Mouse (Mus musculus): ENCODE measurements around the gene Filip1l. TPM values are rescaled to one million over a fixed set of nuclear protein-coding genes. Genes with fewer than 3 reads are reported as not detected.

Gene Filip1l
- polyA plus RNA-seq, 1 experiment from 2014 or later: 2.2 TPM

DNA sequence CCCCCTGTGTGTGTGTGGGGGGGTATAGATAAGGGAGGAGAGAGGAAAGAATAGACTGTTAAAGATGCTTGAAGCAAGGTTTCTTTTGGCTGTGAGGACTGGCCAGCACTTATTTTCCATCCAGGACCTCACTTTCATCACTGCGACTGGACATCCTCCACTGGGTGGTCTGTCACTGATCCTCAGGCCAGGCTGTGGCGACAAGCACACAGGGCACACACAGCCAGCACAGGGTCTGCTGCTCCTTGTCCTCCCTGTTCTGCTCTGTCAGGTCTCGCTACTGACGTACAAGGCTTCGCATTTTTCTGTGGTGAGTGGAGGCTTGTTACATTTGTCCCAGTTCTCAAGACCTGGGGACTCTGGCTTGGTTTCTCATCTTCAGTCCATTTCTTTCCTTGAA lies 66.4 kb downstream of the Filip1l start:
- no peaks in the 10 kb centered on the region for H3K36me3 ChIP-seq (ENCODE audit: control insufficient read depth, insufficient read depth, low read length)
- ATAC-seq: no peak
- WGBS: 55% methylated on average over 5 of the region's 5 CpGs
- no peaks in the 10 kb centered on the region for H3K4me1 ChIP-seq (ENCODE audit: control insufficient read depth, insufficient read depth, low read length)
- no peak overlapping the region for H3K9ac ChIP-seq (ENCODE audit: low read depth, low read length)
- H3K27me3 ChIP-seq (ENCODE audit: control insufficient read depth, insufficient read depth, low read depth, low read length): no peaks in the 10 kb centered on the region
- H3K9me3 ChIP-seq (replicated peaks; ENCODE audit: control insufficient read depth, low read length, poor library complexity, severe bottlenecking): no peaks in the 10 kb centered on the region
- no peak overlapping the region for H3K4me3 ChIP-seq (ENCODE audit: low read depth, low read length)
- no peak overlapping the region for H3K4me2 ChIP-seq (ENCODE audit: low read length)
- H3K27ac ChIP-seq (ENCODE audit: low read length): no peak overlapping the region

DNA sequence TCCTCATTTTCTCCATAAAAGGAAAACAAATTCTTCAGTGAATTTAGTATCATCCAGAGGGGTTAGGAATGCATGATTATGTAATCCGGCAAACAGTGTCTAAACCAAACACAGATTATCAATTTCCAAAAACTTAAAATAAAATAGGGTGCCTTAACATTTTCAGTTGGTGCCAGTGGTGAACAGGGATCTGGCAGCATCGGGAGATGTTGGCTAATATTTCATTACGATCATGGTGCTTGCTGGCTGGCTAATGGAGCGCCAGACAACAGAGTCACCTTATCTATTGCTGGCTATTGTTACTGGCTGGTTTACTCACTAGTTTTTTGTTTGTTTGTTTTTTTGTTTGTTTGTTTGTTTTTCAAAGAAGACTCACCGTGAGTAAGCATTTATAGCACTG lies 67.0 kb downstream of the Filip1l start:
- no peak overlapping the region for H3K9ac ChIP-seq (ENCODE audit: low read depth, low read length)
- WGBS: 90% methylated on average over 5 of the region's 5 CpGs
- no peaks in the 10 kb centered on the region for H3K9me3 ChIP-seq (replicated peaks; ENCODE audit: control insufficient read depth, low read length, poor library complexity, severe bottlenecking)
- H3K4me2 ChIP-seq (ENCODE audit: low read length): no peak overlapping the region
- no peak for ATAC-seq
- H3K4me3 ChIP-seq (ENCODE audit: low read depth, low read length): no peak overlapping the region
- H3K36me3 ChIP-seq (ENCODE audit: control insufficient read depth, insufficient read depth, low read length): no peaks in the 10 kb centered on the region
- no peaks in the 10 kb centered on the region for H3K27me3 ChIP-seq (ENCODE audit: control insufficient read depth, insufficient read depth, low read depth, low read length)
- H3K27ac ChIP-seq (ENCODE audit: low read length): no peak overlapping the region
- H3K4me1 ChIP-seq (ENCODE audit: control insufficient read depth, insufficient read depth, low read length): no peaks in the 10 kb centered on the region

DNA sequence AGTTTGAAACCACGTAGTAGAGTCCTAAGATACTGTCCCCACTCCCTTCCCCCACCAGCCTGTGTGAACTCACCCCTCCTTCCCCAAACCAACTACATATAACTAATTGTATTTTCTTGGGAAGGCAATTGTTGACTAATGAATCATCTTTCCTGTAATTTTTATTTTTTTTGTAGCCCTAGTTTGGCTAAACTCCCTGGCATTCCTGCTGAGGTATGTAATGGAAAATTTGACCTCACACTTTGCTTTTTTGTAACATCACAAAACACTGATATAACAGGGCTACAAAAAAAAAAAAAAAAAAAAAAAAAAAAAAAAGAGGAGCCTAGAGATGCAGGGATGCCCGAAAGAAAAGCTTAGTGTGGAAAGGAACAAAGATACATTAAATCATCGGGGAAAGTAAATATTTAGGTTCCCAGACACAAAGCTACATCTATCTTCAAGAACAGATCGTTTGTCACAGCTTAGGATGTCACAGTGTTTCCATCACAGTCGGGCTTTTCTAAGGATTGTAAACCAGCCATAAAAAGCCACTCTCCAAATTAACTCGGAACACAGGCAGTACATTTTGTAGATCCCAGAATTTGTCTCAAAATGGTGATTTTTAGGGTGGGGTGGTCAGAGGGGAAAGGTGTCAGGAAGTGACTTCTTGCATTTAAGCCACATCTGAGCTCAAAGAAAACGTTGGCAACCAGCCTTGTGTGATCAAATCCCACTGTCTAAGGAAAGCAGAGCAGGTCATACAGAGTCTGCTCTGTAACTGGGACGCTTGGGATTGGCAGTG lies 68.1 kb downstream of the Filip1l start:
- no peak for ATAC-seq
- H3K27ac ChIP-seq (ENCODE audit: low read length): no peak overlapping the region
- 67% methylated on average over 8 of the region's 8 CpGs for WGBS

DNA sequence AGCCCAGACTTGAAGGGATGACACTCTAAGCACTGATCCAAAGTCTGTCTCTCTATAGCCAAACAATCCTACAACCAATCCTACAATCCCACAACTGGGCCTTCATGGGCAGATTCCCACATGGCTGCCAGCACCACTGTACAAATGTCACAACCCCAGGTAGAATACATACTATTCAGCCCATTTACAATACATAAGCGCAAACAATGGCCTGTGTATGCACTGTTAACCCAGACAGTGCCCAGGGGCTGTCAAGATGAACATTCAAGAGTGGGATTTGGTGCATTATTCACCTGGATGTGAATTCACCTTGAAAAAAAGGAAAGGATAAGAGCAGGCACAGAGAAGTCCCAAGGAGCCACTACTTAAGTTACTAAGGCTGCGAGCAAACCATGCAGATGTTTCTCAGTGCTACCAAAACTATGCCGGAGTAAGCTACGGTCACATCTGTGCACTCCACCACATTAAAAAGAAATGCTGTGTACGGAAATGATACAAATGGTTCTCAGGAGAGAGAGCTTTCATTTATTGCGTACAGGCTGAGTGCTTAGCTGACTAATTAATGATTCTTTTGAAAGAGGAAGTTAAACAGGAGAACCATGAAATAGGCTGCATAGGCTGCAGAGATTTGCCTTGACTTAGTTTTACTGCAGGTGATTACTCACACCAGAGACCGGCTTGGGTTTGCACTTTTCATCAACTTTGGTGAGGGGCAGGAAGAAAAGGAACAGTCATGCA lies 69.0 kb downstream of the Filip1l start:
- Histone ChIP-seq H3K9ac (ENCODE audit: low read depth, low read length) (no peak overlapping the region), H3K4me2 (ENCODE audit: low read length) (no peak overlapping the region), H3K4me1 (ENCODE audit: control insufficient read depth, insufficient read depth, low read length) (0 out of 2 replicates have a peak, but pooled peaks cover 2% of the 10 kb centered on the region), H3K27me3 (ENCODE audit: control insufficient read depth, insufficient read depth, low read depth, low read length) (no peaks in the 10 kb centered on the region), H3K36me3 (ENCODE audit: control insufficient read depth, insufficient read depth, low read length) (no peaks in the 10 kb centered on the region), H3K9me3 (replicated peaks; ENCODE audit: control insufficient read depth, low read length, poor library complexity, severe bottlenecking) (no peaks in the 10 kb centered on the region), H3K27ac (ENCODE audit: low read length) (no peak overlapping the region), H3K4me3 (ENCODE audit: low read depth, low read length) (no peak overlapping the region)
- 78% methylated on average over 7 of the region's 7 CpGs for WGBS
- ATAC-seq: no peak

More for the DNA sequence above, 68.1 kb downstream of the Filip1l start:
- Histone ChIP-seq H3K36me3 (ENCODE audit: control insufficient read depth, insufficient read depth, low read length) (no peaks in the 10 kb centered on the region), H3K9ac (ENCODE audit: low read depth, low read length) (no peak overlapping the region), H3K9me3 (replicated peaks; ENCODE audit: control insufficient read depth, low read length, poor library complexity, severe bottlenecking) (no peaks in the 10 kb centered on the region), H3K27me3 (ENCODE audit: control insufficient read depth, insufficient read depth, low read depth, low read length) (no peaks in the 10 kb centered on the region), H3K4me1 (ENCODE audit: control insufficient read depth, insufficient read depth, low read length) (no peaks in the 10 kb centered on the region), H3K4me3 (ENCODE audit: low read depth, low read length) (no peak overlapping the region), H3K4me2 (ENCODE audit: low read length) (no peak overlapping the region)

DNA sequence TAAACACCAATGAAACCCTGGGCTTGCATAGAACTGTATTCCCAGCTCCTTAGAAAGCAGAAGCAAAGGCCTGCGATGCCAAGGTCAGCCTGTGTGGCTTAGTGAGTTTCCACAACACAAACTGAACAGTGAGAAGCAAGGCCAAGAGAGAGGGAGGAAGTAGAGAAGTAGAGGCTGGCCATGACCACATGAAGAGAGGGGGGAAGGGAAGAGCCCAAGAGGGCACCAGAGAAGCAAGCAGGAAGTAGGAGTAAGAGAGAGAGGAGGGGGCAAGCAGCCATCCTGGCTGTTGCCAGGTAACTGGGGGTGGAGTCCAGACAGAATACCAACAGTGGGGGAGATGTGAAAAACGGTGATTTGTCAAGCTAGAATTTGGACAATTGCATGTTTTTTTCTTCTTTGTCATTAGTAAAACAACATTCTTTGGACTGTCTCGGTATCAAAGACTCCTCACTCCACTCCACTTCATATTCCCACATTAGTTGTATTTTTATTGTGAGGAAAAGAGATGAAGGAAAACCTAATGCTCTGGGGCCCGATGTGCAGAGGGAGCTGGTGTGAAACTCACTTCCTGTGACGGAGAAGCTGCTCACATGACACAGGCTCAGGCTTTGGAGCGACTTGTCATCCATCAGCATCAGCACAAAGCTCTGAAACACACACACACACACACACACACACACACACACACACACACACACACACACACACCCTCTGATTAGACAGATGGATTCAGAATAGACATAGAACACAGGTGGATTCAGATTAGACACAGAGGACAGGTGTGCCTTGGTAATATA lies 70.3 kb downstream of the Filip1l start:
- H3K9me3 ChIP-seq (replicated peaks; ENCODE audit: control insufficient read depth, low read length, poor library complexity, severe bottlenecking): no peaks in the 10 kb centered on the region
- H3K4me3 ChIP-seq (ENCODE audit: low read depth, low read length): no peak overlapping the region
- no peaks in the 10 kb centered on the region for H3K27me3 ChIP-seq (ENCODE audit: control insufficient read depth, insufficient read depth, low read depth, low read length)
- no peak overlapping the region for H3K9ac ChIP-seq (ENCODE audit: low read depth, low read length)
- no peak overlapping the region for H3K27ac ChIP-seq (ENCODE audit: low read length)
- H3K36me3 ChIP-seq (ENCODE audit: control insufficient read depth, insufficient read depth, low read length): no peaks in the 10 kb centered on the region
- 59% methylated on average over 6 of the region's 6 CpGs for WGBS
- no peak overlapping the region for H3K4me2 ChIP-seq (ENCODE audit: low read length)
- no peak for ATAC-seq
- 0 out of 2 replicates have a peak, but pooled peaks cover 2% of the 10 kb centered on the region for H3K4me1 ChIP-seq (ENCODE audit: control insufficient read depth, insufficient read depth, low read length)

DNA sequence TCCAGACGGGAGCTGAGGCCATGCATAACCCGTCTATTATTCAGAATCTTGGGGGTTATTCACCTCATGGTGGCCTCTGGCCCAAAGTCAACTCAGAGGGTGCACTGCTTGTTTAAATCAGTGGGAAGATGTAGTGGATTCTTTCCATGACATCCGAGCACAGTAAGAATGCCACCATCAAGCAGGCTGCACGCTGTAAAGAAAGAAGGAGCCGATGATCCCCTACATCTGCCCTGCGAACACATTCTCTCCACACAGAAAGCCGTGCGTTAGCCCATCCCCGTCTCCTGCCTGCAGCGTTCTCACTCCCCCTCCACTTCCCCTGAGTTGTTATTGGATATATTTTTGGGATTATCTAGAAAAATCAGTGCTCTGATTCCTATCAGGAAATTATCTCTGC lies 73.8 kb downstream of the Filip1l start:
- ATAC-seq: peak; percentile 62
- Histone ChIP-seq H3K4me3 (ENCODE audit: low read depth, low read length) (no peak overlapping the region), H3K4me1 (ENCODE audit: control insufficient read depth, insufficient read depth, low read length) (0 out of 2 replicates have a peak, but pooled peaks cover 2% of the 10 kb centered on the region), H3K4me2 (ENCODE audit: low read length) (no peak overlapping the region), H3K27ac (ENCODE audit: low read length) (no peak overlapping the region), H3K9me3 (replicated peaks; ENCODE audit: control insufficient read depth, low read length, poor library complexity, severe bottlenecking) (no peaks in the 10 kb centered on the region), H3K36me3 (ENCODE audit: control insufficient read depth, insufficient read depth, low read length) (no peaks in the 10 kb centered on the region), H3K9ac (ENCODE audit: low read depth, low read length) (no peak overlapping the region), H3K27me3 (ENCODE audit: control insufficient read depth, insufficient read depth, low read depth, low read length) (no peaks in the 10 kb centered on the region)
- 67% methylated on average over 10 of the region's 10 CpGs for WGBS

DNA sequence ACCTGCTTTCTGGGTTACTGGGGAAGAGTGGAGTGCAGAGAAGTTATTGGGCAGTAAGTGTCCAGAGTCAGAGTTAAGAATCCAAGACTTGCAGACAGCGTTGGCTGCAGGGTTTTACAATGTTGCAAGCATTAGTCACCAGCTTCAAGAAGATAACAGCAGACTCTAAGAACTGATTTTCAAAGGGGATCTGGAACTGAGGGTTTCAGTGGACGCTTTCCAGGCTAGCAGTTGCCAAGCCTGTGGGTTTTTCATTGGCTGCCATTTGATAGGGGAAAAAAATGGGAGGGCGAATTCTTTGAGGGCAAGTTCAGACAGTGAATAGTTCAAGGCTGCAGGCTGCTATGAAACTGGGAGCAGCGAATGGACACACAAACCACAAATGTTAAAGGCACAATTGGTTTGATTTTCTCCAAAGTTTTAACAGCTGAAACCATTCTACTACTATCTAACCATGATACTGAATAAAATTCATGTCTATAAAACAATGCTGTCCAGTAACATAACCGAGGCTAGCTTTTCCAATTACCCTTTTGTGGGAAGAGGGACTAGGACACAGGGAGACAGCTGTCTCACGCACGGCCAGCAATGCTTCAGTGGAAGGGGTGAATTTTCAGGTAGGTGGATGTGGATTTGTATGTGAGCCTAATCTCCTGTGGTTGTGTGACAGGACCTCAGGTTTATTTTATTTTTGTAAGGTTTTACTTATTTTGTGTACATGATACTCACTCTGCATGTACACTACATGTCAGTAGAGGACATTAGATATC lies 74.8 kb downstream of the Filip1l start:
- 83% methylated on average over 7 of the region's 7 CpGs for WGBS
- H3K9ac ChIP-seq (ENCODE audit: low read depth, low read length): no peak overlapping the region
- H3K4me3 ChIP-seq (ENCODE audit: low read depth, low read length): no peak overlapping the region

DNA sequence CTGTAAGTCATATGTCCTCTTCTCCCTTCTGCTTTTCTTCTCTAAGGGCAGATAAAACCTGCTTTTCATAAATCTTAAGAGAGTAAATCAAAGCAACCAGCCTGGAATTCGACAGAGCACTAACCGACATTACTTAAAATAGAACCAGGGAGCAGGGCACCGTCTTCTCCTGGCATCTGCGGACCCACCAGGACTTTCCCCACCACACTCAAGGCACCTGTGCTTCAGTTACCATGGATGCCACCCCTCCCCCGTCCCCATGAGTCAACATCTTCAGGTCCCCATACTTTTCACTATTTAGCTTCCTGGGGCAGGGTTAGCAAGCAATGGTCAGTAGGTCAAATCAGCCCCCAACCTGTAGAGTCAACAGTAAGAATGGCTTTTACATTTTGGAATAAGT lies 76.1 kb downstream of the Filip1l start:
- Histone ChIP-seq H3K9me3 (replicated peaks; ENCODE audit: control insufficient read depth, low read length, poor library complexity, severe bottlenecking) (no peaks in the 10 kb centered on the region), H3K27ac (ENCODE audit: low read length) (no peak overlapping the region), H3K4me1 (ENCODE audit: control insufficient read depth, insufficient read depth, low read length) (0 out of 2 replicates have a peak, but pooled peaks cover 2% of the 10 kb centered on the region), H3K9ac (ENCODE audit: low read depth, low read length) (no peak overlapping the region), H3K27me3 (ENCODE audit: control insufficient read depth, insufficient read depth, low read depth, low read length) (no peaks in the 10 kb centered on the region), H3K36me3 (ENCODE audit: control insufficient read depth, insufficient read depth, low read length) (no peaks in the 10 kb centered on the region), H3K4me2 (ENCODE audit: low read length) (no peak overlapping the region), H3K4me3 (ENCODE audit: low read depth, low read length) (no peak overlapping the region)
- WGBS: 93% methylated on average over 5 of the region's 5 CpGs
- no peak for ATAC-seq

More for the DNA sequence above, 74.8 kb downstream of the Filip1l start:
- Histone ChIP-seq H3K9me3 (replicated peaks; ENCODE audit: control insufficient read depth, low read length, poor library complexity, severe bottlenecking) (no peaks in the 10 kb centered on the region), H3K27ac (ENCODE audit: low read length) (no peak overlapping the region), H3K4me1 (ENCODE audit: control insufficient read depth, insufficient read depth, low read length) (0 out of 2 replicates have a peak, but pooled peaks cover 2% of the 10 kb centered on the region), H3K36me3 (ENCODE audit: control insufficient read depth, insufficient read depth, low read length) (no peaks in the 10 kb centered on the region), H3K27me3 (ENCODE audit: control insufficient read depth, insufficient read depth, low read depth, low read length) (no peaks in the 10 kb centered on the region), H3K4me2 (ENCODE audit: low read length) (no peak overlapping the region)
- no peak for ATAC-seq
